Mouse (Mus musculus): ENCODE measurements around the gene Alg2.

Alg2 gene

DNA sequence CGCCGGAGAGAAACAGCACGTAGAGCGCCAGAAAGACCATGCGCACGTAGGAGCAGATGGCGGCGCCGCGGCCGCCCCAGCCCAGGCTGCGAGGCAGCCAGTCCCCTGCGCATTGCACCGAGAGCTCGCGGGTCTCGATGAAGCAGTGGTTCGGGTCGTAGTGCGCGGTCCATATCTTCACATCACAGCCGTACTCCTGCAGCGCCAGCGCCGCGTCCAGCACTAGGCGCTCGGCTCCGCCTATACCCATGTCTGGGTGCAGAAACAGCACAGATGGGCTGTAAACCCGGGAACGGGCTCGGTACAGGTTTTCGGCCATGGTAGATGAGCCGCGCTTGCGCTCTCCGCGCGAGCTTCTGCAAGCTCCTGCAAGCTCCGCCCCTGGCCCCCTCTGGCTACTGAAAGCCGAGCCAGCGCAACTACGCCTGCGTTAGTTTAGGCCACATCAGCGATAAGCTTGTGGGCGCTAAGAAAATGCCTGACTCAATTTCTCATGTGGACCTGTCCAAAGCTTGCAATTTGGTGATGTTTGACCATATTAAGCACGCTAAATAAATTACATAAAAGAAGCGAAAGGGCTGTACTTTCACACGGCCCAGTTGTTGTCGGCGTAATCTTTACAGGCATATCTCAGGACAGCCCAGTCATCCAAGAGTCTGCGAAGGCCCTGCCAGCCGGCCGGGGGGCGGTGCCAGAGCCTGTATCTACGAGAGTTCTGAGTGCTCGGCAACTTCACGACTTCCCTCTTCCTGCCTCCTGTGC, at the start of gene Alg2, which contains the start of gene Sec61b:
Alg2 (minus strand) TSS at position 366 of the 762 bp plus-strand sequence.
Sec61b (plus strand) TSS at position 691 of the 762 bp plus-strand sequence.
- DNase-seq: peak; percentile 99

DNA sequence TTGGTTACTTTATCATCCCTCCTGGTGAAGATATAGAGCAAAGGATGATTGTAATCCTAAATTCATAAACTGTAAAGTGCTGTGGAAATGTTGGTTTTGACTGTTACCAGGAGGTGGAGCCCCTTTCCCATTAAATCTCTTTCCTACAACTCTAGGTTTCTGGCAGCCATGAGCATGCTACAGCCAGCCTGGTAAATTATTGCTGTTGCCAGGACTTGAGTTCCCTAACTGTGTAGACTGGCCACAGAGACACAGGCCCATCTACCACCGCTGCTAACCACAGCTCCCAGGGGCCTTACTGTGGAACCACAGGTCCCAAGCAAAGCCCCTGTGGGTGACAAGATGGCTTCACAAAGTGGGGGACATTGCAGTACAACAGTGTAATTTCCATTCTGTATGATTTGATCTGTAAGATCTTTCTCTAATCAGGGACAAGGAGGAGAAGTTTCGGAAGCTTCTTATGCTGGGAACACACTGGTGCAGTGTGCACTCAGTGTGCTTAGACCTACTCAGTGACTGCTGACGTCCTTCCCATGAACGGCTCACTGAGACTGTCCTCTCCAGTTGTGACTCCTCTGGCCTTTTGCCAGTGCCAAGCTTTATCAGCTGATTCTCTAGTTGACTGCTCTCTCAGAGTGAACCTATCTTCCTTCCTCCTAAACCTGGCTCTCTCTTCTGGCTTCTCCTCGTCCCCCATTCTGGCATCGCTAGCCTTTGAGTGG, 47.9 kb upstream of the Alg2 start:
- DNase-seq: peak; percentile 69

DNA sequence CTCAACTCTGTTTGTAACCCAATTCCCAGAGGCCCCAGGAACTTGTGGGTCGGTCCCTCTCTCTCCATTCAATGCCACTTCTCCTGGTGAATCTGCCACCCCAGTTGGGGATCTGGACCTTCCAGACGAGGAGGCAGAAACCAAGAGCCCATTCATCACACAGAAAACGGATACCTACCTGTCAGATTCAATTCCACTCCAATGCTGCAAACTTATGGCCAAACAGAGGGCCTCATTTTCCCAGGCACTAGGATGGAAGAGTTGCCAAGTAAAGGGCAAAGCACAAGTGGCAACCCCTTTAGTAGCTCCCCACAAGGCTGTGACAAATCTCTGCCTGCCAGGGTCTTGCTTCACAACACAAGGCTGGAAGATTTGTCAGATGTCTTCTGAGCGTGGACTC, 45.9 kb upstream of the Alg2 start:
- peak; percentile 78 for DNase-seq

DNA sequence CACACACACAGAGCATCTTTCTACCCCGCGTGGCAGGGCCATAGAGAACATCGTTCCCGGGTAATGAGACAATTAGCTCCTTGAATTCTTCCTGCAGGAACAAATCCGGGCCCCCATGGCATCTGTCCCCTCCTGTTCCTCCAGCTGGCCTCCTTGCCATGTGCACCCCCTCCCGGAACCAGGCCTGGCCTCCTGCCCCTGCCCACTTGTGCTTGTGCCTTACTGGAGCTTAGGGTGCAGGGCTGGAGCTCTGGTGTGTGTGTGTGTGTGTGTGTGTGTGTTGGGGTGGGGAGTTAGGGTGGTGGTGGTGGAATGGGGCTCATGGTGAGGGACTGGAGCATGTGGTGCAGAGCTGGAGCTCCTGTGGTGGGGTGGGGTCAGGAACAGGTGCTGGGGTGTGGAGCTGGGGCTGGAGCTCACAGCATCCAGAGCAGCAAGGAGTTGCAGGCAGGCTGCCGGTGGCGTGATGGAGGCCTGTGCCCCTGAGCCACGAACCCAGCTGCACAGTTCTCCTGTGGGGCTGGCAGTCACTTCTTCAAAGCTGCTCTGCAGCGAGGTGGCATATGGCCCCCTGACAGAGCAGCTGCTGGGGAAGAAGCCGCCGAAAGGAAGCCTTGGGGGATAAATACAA, 44.5 kb upstream of the Alg2 start:
- DNase-seq: peak; percentile 91

DNA sequence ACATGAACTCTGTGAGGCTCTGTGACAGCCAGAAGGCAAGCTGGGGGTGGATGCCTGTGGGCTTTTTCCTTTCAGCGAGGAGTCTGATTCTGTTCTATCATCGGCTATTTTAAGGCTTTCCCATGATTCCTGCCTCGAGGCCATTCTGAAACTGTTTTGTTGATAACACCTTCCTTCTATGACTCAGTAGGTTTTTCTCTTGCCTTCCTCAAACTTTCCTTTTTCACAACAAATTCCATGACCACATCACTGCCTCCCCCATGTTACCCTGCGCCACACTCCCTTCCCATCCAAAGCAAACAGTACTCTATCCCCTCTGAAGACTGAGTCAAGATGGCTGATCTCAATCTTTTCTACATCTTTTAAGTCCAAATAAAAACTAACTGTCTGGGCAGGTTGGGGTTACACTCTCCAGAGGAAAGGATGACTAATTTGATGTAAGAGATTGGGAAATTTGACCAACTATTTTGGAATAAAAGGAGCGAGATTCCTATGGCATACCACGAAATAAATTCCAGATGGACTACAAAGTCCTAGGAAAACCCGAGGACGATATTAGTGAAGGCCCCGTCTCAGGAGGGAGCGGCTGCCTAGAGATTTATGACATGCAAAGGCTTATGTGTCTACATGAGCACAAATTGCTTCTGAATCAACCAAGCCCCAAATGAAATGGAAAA, 30.8 kb upstream of the Alg2 start:
- no peak for DNase-seq

DNA sequence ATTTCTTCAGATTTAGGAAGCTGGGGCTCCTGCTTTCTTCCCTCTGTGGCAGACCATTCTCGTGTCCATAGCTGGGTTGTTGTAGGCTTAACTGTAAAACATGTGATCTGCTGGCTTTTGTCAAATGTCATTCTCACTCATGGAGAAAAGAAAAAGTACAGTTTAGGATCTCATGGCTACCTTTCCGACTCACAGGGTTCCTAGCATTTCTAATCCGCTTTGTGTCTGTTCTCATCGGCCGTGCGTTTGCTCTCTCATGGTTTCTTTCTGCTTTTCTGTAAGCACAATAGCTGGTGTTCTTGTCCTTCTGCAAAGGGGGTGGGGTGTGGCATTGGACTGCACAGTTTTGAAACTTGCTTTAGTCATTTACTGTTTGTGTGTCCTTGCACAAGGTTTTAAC, 28.9 kb upstream of the Alg2 start:
- no peak for DNase-seq

DNA sequence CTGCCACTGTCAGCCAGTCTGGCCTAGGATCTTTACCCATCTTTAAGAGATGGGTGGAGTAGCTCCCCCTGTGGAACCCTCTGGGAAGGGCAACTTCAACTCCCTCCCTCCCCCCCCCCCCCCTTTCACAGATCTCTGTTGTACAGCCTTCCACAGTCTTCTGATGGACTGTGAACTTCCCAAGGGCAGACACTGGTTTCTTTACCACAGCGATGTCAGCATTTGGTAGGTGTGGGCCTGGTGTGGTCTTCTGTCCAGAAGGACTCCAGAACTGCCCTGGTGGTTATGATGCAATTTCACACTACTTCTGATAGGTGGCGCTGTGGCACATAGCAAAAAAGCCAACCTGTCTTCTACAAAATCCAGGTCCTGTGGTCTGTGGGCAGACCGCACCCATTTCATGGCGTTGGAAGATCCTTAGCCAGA, 28.4 kb upstream of the Alg2 start:
- peak; percentile 85 for DNase-seq

DNA sequence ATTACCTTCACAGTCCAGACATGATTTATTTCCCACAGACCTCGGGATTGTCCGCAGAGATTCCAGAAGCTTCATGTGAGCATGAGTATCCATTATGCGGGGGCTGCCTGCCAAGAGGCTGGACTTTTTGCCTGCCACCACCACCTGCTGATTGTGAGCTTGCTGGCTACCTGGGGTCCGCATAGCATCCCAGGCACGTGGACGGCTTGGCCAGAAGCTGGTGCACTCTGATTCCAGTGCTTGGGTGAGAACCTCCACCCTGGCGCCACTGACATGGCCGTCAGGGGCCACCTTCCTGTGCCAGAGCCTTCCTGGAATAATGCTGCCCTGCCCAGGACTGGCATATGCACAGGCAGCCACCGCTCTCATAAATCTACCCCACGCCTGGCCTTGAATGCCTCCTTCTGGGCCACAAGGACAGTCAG, 25.0 kb upstream of the Alg2 start:
- DNase-seq: no peak

DNA sequence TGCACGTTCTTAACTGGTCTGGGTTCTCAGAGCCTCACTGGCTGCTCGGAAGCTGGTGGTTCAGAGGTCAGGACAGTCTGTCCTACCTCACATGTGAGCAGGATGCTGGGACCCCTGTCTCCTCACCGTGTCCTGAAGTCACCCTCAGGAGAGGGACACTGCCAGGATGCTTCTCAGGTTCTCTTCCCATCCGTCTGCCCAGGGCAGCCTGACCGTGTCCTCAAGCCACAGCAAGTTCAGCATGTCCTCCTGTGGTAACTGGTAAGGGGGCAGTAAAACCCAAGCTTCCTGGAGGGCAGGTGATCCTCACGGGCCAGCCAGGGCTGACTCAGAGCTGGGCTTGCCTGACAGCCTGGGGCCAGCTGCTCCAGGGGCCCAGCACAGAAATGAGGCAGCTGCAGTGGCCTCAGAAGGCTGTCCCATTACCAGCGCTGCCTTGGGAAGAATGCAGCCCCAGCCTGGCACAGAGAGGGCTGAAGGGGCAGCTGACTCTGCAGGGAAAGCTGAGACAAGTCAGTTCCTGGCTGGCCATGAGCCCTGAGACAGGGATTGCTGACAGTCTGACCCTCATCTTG, 23.8 kb upstream of the Alg2 start:
- DNase-seq: no peak

DNA sequence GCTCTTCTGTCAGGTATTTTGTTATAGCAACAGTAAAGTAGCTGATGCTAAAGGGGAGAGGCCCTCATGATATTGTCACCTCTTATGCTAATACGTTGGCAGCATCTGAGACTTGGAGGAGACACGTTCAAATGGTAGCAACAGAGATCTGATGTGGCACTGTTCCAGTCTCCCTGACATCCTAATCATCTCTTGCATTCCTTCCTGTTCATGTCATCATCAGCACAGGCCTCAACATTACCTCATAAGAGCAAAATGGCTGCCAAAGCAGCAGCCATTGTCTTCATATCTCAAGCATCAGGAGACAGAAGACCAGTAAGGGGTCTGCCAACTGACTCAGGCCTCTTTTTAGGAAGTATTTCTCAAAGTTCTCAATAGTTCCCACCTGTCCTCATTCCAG, 20.6 kb upstream of the Alg2 start:
- DNase-seq: peak; percentile 7

DNA sequence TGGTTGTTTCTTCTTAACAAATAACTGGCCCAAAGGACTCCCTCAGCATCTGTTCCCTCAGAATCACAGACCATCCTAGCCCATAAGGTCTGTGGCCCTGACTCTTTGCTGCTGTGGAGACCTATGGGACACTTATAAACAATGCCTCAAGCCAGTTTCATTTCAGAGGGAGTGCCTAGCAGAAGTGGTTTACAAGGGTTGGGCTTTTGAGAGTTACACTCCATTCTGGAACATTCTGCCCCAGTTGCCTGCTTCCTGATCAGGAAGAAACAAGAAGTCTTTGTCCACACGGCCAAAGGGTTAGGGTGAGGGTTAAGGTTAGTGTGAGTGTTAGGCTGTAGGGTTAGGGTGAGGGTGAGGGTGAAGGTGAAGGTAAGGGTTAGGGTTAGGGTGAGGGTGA, 20.0 kb upstream of the Alg2 start:
- DNase-seq: no peak

DNA sequence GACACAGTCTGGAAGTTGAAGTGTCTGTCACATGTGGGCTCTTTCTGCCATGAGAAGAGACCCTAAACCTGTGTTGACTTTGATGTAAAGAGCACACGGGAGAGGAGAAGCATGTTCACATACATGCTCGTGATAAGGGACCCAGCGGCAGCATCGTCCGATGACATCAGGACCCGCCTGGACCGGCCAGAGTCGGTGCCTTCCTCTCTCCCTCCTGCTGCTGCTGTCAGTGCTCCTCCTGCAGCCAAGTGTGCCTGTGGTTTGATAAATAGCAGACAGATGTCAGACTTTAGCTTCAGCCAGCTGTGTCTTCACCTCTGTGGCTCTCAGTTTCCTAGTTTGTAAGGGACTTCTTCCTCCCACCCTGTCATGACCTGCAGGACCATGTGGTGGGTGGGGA, 19.3 kb upstream of the Alg2 start:
- DNase-seq: no peak

DNA sequence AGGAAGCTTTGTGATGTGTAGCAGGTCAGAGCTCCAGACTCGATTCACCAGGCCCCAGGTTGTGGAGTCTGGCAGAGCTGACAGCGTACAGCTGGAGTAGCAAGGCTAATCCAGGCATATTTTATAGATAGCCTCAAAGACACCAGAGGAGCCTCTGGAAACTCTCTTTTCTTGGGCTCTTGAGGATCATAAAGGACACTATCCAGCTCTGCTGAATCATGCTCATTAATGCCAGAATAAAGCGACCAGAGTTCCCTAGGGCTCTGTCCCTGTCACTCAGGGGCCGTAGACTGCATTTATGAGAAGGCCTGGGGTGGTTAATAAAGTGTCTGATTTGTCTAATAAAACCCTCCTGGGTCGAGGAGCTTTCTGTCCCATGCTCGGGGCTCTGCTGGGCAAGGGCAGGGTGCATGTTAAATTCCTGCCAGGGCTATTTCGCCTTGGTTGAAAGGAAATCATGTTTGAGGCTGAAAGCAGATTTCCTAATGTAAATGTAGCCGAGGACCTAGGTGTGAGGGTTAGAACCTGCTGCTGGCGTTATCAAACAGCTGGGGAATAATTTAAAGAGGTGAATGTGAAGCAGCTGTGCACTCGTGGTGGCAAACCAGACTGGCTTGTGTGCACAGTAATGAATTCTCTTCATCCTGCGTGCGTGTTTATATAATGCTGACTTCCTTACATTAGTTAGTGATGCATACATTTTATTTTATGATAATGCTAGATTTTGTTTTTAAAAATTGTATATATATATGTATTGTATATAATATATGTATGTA, 18.4 kb upstream of the Alg2 start:
- no peak for DNase-seq

DNA sequence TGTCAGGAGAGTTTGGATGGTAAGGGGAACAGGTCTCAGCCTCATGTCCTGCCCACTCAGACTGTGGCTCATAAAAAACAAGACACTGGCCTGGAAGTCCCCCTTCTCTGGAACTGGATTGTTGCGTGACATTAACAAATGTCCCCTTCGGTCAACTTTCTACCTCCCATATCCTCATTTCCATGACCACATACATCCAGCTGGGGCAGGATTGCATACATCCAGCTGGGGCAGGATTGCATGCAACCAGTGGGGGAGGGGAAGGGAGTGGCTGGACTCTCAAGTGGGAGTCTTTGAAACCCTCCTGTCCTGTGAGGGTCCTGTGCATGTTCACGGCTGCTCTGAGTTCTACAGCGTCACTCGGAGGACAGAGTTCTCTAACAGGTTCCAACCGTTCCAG, 17.1 kb upstream of the Alg2 start:
- DNase-seq: no peak

DNA sequence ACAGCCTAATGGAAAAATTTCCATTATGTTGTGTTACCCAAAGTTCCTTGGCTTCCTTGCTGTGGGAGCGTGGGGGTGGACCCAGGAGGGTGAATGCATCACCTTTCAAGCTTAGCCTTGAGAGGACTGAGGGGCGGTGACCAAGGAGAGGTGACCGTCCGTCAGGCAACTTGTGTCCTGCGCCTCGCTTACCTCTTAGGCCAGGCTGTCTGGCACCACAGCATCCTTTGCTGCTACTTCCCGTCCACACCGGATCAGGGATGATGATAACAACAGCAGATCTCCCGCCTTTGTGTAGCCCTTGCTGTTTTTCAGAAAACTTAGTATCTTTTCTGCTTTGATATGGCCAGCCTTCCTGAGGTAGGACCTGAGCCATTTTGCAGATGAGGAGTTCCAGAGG, 6.4 kb upstream of the Alg2 start:
- no peak for DNase-seq

DNA sequence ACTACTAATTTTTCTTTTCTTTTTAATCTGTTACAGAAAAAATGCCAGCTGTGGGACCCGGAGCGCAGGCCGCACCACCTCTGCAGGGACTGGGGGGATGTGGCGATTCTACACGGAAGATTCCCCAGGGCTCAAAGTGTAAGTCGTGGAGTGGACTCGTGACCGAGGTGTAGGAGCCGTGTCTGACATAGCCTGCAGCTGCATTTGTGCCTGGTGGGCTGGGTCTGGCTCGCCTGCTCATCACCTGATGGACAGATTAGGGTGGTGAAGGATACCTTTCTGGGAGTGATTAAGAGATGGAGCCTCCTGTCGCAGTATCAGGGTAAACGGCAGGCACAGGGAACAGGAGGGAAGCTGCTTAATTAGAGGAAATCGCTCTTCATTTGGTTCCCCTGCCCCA, 6.0 kb upstream of the Alg2 start:
- DNase-seq: no peak

DNA sequence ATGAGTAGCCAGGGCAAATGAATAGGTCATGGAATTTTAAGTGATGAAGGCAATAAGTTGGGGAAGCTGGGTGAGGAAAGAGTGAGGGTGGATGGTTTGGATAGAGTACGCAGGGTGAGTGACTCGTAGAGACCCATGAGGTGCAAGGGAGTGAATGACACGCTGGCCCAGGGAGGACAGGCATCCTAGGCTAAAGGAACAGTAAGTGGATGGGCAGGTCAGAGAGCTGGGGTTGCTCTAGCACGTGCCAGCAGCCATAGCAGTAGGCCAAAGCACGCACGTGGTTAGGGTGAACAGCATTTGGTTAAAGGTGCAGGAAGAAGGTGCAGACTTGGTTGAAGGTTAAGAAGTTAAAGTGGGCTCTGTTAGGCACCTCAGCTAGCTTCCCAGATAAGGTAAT, 3.4 kb upstream of the Alg2 start:
- DNase-seq: no peak

DNA sequence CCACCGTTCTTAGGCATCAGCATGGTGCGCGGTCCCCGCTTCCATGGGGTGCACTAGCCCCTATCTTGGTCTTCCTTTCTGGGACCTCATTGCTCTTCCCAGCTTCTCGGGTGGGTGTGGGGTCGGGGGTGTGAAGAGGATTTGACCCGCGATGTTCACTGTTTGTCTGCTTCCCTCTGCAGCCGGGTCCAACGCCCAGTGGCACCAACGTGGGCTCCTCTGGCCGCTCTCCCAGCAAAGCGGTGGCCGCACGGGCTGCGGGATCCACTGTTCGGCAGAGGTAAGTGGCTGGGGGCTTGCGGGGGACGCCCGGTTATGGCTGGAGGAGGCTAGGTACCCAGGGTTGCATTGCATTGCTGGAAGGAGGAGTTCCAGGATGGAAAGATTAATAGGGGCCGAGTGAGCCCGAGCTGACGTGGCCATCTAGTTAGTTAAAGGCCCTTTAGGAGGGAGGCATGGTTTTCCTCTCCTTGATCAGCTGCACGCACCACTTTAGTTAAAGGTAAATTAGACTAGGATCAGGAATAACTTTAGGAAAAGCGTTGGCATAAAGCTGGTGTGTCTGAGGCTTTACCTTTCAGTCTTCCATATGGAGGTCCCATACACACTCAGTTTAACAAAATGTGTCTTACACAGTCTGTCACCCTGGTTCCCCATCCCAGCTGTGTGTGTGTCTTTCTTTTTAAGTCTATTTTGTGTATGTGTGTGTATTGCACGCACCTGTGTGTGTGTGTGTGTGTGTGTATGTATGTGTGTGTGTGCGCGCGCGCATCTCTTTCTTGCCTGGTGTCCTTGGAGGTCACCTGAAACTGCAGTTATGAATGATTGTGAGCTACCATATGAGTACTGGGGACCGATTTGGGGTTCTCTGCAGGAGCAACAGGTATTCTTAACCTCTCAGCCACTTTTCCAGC, 854 bp upstream of the Alg2 start:
- no peak for DNase-seq

DNA sequence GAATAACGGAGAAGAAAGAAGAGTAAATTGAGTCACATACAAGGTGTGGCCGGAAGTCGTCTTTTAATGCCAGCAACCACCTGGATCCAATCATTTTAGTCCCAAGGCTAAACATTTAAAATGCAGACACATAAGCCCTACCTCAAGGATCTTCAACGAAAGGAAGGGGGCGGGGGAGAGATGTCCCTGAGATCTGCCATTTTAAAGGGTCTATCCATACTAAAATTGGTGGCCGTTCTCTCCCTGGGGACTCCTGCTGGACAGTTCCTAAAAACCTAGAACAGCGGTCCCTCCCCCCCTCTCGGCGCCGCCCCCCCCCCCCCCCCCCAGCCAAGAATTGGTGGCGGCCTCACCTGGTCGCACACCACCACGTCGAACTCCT, 556 bp downstream of the Alg2 start:
- DNase-seq: no peak

DNA sequence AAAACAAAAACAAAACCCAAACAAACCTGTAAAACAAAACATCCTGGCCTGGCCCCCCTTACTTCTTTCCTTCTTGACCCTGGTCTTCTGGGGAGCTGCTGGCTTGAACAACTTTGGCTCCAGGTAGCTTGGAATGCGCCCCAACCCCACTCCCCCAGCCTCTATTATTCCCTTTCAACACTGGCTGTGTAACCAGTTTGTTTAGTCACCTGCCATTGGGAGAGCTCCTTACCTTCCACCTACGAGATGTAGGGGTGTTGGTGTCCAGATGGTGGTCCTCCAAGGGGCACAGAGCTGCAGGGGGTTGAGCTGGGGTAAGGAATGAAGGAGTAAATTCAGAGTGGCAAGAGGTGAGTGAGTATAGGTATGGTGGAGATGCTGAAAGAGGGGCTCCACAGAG, 6.9 kb downstream of the Alg2 start:
- DNase-seq: no peak

All from retina, postnatal 1 day (tissue).